Mouse (Mus musculus): Measurements from ENCODE around the gene Sox5.
"Not testable (repeated sequence)": the region's sequence is repeated elsewhere in the genome, so short reads cannot be mapped to it uniquely, and the experiment has no call there.

Sox5 gene

GRCm38 (mm10) chr6:144282756-144283155, 499.0 kb downstream of the Sox5 start:
- no peak for DNase-seq (ENCODE audit: low spot score in 2 of 2)

- no peak for DNase-seq (ENCODE audit: low spot score in 2 of 2)
These were observed 500.1 kb downstream of the Sox5 start for GRCm38 (mm10) chr6:144281661-144282060.

GRCm38 (mm10) chr6:144278505-144279053, 503.2 kb downstream of the Sox5 start:
- no peak for DNase-seq (ENCODE audit: low spot score in 2 of 2)

- DNase-seq (ENCODE audit: low spot score in 2 of 2), result not testable (repeated sequence)
These were observed 508.4 kb downstream of the Sox5 start for GRCm38 (mm10) chr6:144273425-144273824.

GRCm38 (mm10) chr6:144271326-144271725, 510.5 kb downstream of the Sox5 start:
- DNase-seq (ENCODE audit: low spot score in 2 of 2), result no peak

- DNase-seq (ENCODE audit: low spot score in 2 of 2), result no peak
These were observed 511.5 kb downstream of the Sox5 start for GRCm38 (mm10) chr6:144270306-144270705.

- DNase-seq (ENCODE audit: low spot score in 2 of 2), result no peak
These were observed 512.1 kb downstream of the Sox5 start for GRCm38 (mm10) chr6:144269666-144270065.

- no peak for DNase-seq (ENCODE audit: low spot score in 2 of 2)
These were observed 516.0 kb downstream of the Sox5 start for GRCm38 (mm10) chr6:144265752-144266151.

GRCm38 (mm10) chr6:144265004-144265403, 516.8 kb downstream of the Sox5 start:
- DNase-seq (ENCODE audit: low spot score in 2 of 2), result no peak

GRCm38 (mm10) chr6:144264320-144264915, 517.4 kb downstream of the Sox5 start:
- DNase-seq (ENCODE audit: low spot score in 2 of 2), result no peak

GRCm38 (mm10) chr6:144256500-144256899, 525.3 kb downstream of the Sox5 start:
- DNase-seq (ENCODE audit: low spot score in 2 of 2), result no peak

GRCm38 (mm10) chr6:144252191-144252718, 529.5 kb downstream of the Sox5 start:
- DNase-seq (ENCODE audit: low spot score in 2 of 2), result no peak

GRCm38 (mm10) chr6:144251222-144252170, 530.3 kb downstream of the Sox5 start:
- DNase-seq (ENCODE audit: low spot score in 2 of 2), result no peak

- DNase-seq (ENCODE audit: low spot score in 2 of 2), result no peak
These were observed 531.1 kb downstream of the Sox5 start for GRCm38 (mm10) chr6:144250625-144251181.

- DNase-seq (ENCODE audit: low spot score in 2 of 2), result no peak
These were observed 545.2 kb downstream of the Sox5 start for GRCm38 (mm10) chr6:144236581-144236980.

GRCm38 (mm10) chr6:144203970-144204369, 577.8 kb downstream of the Sox5 start:
- peak in 1 of 2 experiments; percentile 55 for DNase-seq (ENCODE audit: low spot score in 2 of 2)

- no peak for DNase-seq (ENCODE audit: low spot score in 2 of 2)
These were observed 578.8 kb downstream of the Sox5 start for GRCm38 (mm10) chr6:144203013-144203412.

- no peak for DNase-seq (ENCODE audit: low spot score in 2 of 2)
These were observed 580.3 kb downstream of the Sox5 start for GRCm38 (mm10) chr6:144201402-144202040.

GRCm38 (mm10) chr6:144197209-144198119, 584.3 kb downstream of the Sox5 start:
- no peak for DNase-seq (ENCODE audit: low spot score in 2 of 2)

- no peak for DNase-seq (ENCODE audit: low spot score in 2 of 2)
These were observed 585.8 kb downstream of the Sox5 start for GRCm38 (mm10) chr6:144195934-144196333.

All from frontal cortex, postnatal 10 days (tissue).